Mouse (Mus musculus) neural tube, embryonic 14.5 days (tissue): ENCODE measurements around the gene Srd5a1. TPM values are rescaled to one million over a fixed set of nuclear protein-coding genes. Genes with fewer than 3 reads are reported as not detected.

Source experiments
- ATAC-seq: fragments of 200-750 bp; cut with Nextera tagmentation; 2 replicates; pipeline ENCODE4 v1.8.0; 2017; ENCODE audit warnings: low read depth, mild to moderate bottlenecking, moderate TSS enrichment, moderate library complexity
- H3K27ac ChIP-seq: fragments of 300-500 bp; sonication (generic); 2 replicates; pipeline ENCODE4 v1.5.1; 2014; ENCODE audit warnings: low read depth, mild to moderate bottlenecking, control low read depth, low read length, moderate library complexity, mixed read lengths
- H3K27me3 ChIP-seq: fragments of 300-500 bp; sonication (generic); 2 replicates; pipeline ENCODE4 v1.6.1; 2014; ENCODE audit warnings: low read length; ENCODE audit not compliant: control insufficient read depth, insufficient read depth
- H3K36me3 ChIP-seq: fragments of 300-500 bp; sonication (generic); 2 replicates; pipeline ENCODE4 v1.6.1; 2014; ENCODE audit warnings: low read length, mixed read lengths; ENCODE audit not compliant: control insufficient read depth, insufficient read depth
- H3K4me1 ChIP-seq: fragments of 300-500 bp; sonication (generic); 2 replicates; pipeline ENCODE4 v1.6.1; 2014; ENCODE audit warnings: low read length; ENCODE audit not compliant: control insufficient read depth, insufficient read depth
- H3K4me2 ChIP-seq: fragments of 300-500 bp; sonication (generic); 2 replicates; pipeline ENCODE4 v1.6.1; 2014; ENCODE audit warnings: mild to moderate bottlenecking, low read depth, low read length, control low read depth
- H3K4me3 ChIP-seq: fragments of 300-500 bp; sonication (generic); 2 replicates; pipeline ENCODE4 v1.5.1; 2014; ENCODE audit warnings: low read depth, low read length, control low read depth, mixed read lengths
- H3K9ac ChIP-seq: fragments of 300-500 bp; sonication (generic); replicated peaks from 2 replicates; pipeline ENCODE4 v1.6.1; 2014; ENCODE audit warnings: low read depth, mild to moderate bottlenecking, control low read depth, low read length, mixed read lengths
- H3K9me3 ChIP-seq: fragments of 300-500 bp; sonication (generic); 2 replicates; pipeline ENCODE4 v1.6.1; 2016; ENCODE audit warnings: low read length; ENCODE audit not compliant: control insufficient read depth
- WGBS: fragments of 180-500 bp; shearing (Covaris S2); extraction: QIAGEN DNeasy Blood & Tissue Kit; methylation state at CpG from one replicate; pipeline ENCODE4 v1.1.7; 2014; 5-methylcytosine and 5-hydroxymethylcytosine counted together
- polyA plus RNA-seq: library from polyadenylated mRNA; unstranded; fragments of >200 nt; fragmentation: Nextera tagmentation; extraction: Ambion mirVana; gene quantifications from 2 replicates; pipeline ENCODE4 v1.2.1, GENCODE M21; 2014

Srd5a1 gene
- polyA plus RNA-seq, 1 experiment from 2014 or later: 29.4 TPM

DNA sequence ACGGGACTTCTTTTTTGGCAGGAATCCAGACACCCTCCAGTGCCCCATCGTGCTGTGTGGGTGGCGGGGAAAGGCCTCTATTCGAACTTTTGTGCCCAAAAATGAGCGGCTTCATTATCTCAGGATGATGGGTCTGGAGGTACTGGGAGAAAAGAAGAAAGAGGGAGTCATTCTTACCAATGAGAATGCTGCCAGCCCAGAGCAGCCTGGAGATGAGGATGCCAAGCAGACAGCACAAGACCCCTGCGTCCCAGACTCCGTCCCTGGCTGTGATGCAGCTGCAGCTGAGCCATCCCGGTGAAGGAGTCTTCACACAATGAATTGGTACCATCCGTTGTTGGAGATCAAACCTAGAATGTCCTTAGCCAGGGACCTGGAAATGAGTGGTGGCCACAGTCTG, 22.3 kb upstream of the Srd5a1 start:
- peaks cover 65% of the 10 kb centered on the region for H3K36me3 ChIP-seq
- no peaks in the 10 kb centered on the region for H3K9me3 ChIP-seq
- no peak for ATAC-seq
- H3K4me2 ChIP-seq: no peak overlapping the region
- no peak overlapping the region for H3K9ac ChIP-seq
- no peak overlapping the region for H3K27ac ChIP-seq
- 76% methylated on average over 9 of the region's 9 CpGs for WGBS
- no peaks in the 10 kb centered on the region for H3K27me3 ChIP-seq
- no peaks in the 10 kb centered on the region for H3K4me1 ChIP-seq
- no peak overlapping the region for H3K4me3 ChIP-seq

GRCm38 (mm10) chr13:69631659-69632058, 20.4 kb upstream of the Srd5a1 start:
- Histone ChIP-seq H3K4me3 (no peak overlapping the region), H3K9ac (no peak overlapping the region), H3K27ac (no peak overlapping the region), H3K36me3 (peaks cover 80% of the 10 kb centered on the region), H3K4me1 (no peaks in the 10 kb centered on the region), H3K4me2 (no peak overlapping the region), H3K27me3 (no peaks in the 10 kb centered on the region), H3K9me3 (no peaks in the 10 kb centered on the region)
- 89% methylated on average over 4 of the region's 4 CpGs for WGBS
- ATAC-seq: no peak

GRCm38 (mm10) chr13:69631111-69631510, 19.9 kb upstream of the Srd5a1 start:
- no peak for ATAC-seq
- 81% methylated on average over 3 of the region's 3 CpGs for WGBS
- no peak overlapping the region for H3K27ac ChIP-seq
- H3K4me1 ChIP-seq: no peaks in the 10 kb centered on the region
- H3K4me3 ChIP-seq: no peak overlapping the region
- no peaks in the 10 kb centered on the region for H3K27me3 ChIP-seq
- H3K4me2 ChIP-seq: no peak overlapping the region
- no peaks in the 10 kb centered on the region for H3K9me3 ChIP-seq
- no peak overlapping the region for H3K9ac ChIP-seq
- peaks cover 79% of the 10 kb centered on the region for H3K36me3 ChIP-seq

- 62% methylated on average over 8 of the region's 8 CpGs for whole genome bisulfite sequencing
- no peak overlapping the region for H3K9ac ChIP-seq
- H3K9me3 ChIP-seq: no peaks in the 10 kb centered on the region
- H3K4me2 ChIP-seq: no peak overlapping the region
- H3K27me3 ChIP-seq: no peaks in the 10 kb centered on the region
- no peak overlapping the region for H3K4me3 ChIP-seq
- H3K4me1 ChIP-seq: no peaks in the 10 kb centered on the region
- no peak for ATAC-seq
- H3K36me3 ChIP-seq: peaks cover 79% of the 10 kb centered on the region
- no peak overlapping the region for H3K27ac ChIP-seq
Observed at GRCm38 (mm10) chr13:69630576-69630975, 19.3 kb upstream of the Srd5a1 start.

GRCm38 (mm10) chr13:69627941-69628340, 16.7 kb upstream of the Srd5a1 start:
- H3K27ac ChIP-seq: no peak overlapping the region
- WGBS: 98% methylated on average over 3 of the region's 3 CpGs
- no peaks in the 10 kb centered on the region for H3K4me1 ChIP-seq
- no peak overlapping the region for H3K4me2 ChIP-seq
- ATAC-seq: no peak
- H3K9me3 ChIP-seq: no peaks in the 10 kb centered on the region
- H3K27me3 ChIP-seq: no peaks in the 10 kb centered on the region
- no peak overlapping the region for H3K9ac ChIP-seq
- H3K4me3 ChIP-seq: no peak overlapping the region
- peaks cover 71% of the 10 kb centered on the region for H3K36me3 ChIP-seq

DNA sequence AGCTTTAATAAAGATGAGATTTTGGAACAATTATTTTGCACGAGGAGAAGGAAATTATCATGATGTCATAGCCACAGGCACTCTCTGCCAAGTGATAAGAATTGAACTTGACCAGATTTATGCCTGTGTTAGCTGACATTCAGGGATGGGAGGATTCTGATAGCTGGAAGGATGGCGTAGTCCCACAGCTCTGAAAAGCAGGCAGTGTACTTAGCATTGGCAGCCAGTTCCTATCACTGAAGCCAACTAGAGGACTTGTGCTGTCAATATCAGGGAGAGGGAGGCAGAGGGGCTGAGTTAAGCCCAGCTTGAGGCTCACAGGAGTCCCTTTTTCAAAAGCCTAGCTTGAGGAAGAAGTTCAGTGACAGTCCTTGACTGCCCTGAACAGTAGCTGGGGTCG, 13.3 kb upstream of the Srd5a1 start:
- H3K4me3 ChIP-seq: no peak overlapping the region
- no peaks in the 10 kb centered on the region for H3K9me3 ChIP-seq
- no peak overlapping the region for H3K27ac ChIP-seq
- no peak for ATAC-seq
- H3K4me1 ChIP-seq: no peaks in the 10 kb centered on the region
- peaks cover 65% of the 10 kb centered on the region for H3K36me3 ChIP-seq
- H3K4me2 ChIP-seq: no peak overlapping the region
- 93% methylated on average over 3 of the region's 3 CpGs for WGBS
- no peak overlapping the region for H3K9ac ChIP-seq
- no peaks in the 10 kb centered on the region for H3K27me3 ChIP-seq

DNA sequence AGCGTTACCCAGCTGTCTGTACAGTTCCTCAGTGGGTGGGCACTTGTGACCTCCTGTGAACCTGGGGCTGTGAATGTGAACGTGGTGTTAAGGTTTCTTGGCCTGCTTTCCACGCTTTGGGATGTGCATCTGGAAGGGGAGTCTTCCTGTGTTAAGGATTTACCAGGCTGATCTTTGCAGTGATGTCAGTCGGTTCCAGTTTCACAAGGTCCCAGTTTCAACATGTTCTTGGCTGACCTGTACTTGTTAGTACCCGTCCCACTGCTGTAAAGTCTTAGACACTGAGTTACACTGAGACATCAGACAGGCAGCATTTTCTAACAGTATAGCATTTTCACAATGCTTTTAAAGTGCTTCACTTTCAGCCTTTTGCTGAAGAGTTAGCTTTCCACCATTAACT, 12.6 kb upstream of the Srd5a1 start:
- ATAC-seq: no peak
- Histone ChIP-seq H3K9me3 (no peaks in the 10 kb centered on the region), H3K36me3 (peaks cover 65% of the 10 kb centered on the region), H3K9ac (no peak overlapping the region), H3K27me3 (no peaks in the 10 kb centered on the region), H3K4me3 (no peak overlapping the region), H3K4me1 (no peaks in the 10 kb centered on the region), H3K4me2 (no peak overlapping the region), H3K27ac (no peak overlapping the region)
- WGBS: 64% methylated on average over 5 of the region's 5 CpGs

DNA sequence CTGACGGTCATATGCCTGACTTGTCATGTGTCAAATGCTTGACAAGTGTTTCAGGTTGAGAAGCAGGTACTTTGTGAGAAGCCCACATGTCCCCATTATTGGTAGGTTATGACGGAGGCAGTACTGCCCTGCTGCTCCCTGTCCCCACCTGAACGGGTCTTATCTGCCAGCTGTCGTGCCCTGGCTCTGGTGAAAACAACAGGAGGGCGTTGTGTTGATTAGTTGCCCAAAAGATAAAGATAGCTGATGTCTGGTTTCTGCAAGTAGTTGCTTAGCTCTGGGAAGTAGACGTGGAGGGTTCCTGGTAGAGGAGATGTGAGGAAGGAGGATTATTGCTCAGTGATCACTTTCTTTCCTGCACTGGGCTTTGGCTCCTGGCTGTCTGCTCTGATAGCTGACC, 5.5 kb upstream of the Srd5a1 start:
- Histone ChIP-seq H3K4me1 (peaks cover 11% of the 10 kb centered on the region; the same call in 1 of the 2 replicates), H3K27ac (no peak overlapping the region), H3K4me2 (no peak overlapping the region), H3K27me3 (no peaks in the 10 kb centered on the region), H3K9ac (no peak overlapping the region), H3K36me3 (peaks cover 52% of the 10 kb centered on the region), H3K4me3 (no peak overlapping the region), H3K9me3 (no peaks in the 10 kb centered on the region)
- no peak for ATAC-seq
- 92% methylated on average over 6 of the region's 6 CpGs for WGBS

DNA sequence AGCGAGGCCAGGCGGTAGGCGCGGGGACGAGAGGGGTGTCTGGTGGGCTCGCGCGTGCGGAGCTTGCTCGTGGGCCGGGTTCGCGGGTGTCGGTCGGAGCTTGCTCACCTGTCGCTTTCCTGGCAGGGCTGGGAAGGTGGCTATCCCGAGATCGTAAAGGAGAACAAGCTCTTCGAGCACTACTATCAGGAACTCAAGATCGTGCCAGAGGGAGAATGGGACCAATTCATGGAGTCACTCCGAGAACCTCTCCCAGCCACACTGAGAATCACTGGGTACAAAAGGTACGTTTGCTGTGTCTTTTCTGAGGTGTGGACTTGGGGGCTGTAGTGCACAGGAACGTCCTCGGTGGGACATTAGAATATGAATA, 918 bp upstream of the Srd5a1 start:
- Histone ChIP-seq H3K36me3 (peaks cover 20% of the 10 kb centered on the region), H3K4me1 (peaks cover 11% of the 10 kb centered on the region; the same call in 1 of the 2 replicates), H3K9me3 (no peaks in the 10 kb centered on the region), H3K27me3 (no peaks in the 10 kb centered on the region), H3K9ac (peak overlapping the region; percentile 68), H3K27ac (peak overlapping the region; percentile 6; the same call in 1 of the 2 replicates), H3K4me3 (peak overlapping the region; percentile 85), H3K4me2 (peak overlapping the region; percentile 72)
- no peak for ATAC-seq
- WGBS: under 1% methylated on average over 24 of the region's 24 CpGs
